Mouse (Mus musculus) G1E (cell line): ENCODE data around the gene Aaas. TPM values are rescaled to one million over a fixed set of nuclear protein-coding genes. Genes with fewer than 3 reads are reported as not detected.
"Not testable (repeated sequence)": the region's sequence is repeated elsewhere in the genome, so short reads cannot be mapped to it uniquely, and the experiment has no call there.

Experiments used
- ATAC-seq: 2 replicates; pipeline ENCODE4 v1.8.0; 2016; ENCODE audit warnings: mild to moderate bottlenecking; ENCODE audit not compliant: insufficient number of reproducible peaks, poor library complexity, low FRiP score, severe bottlenecking; ENCODE audit errors: extremely low read depth
- DNase-seq: peaks from one replicate; pipeline ENCODE4 v3.0.0; 2012; ENCODE audit warnings: low spot score
- H3K27me3 ChIP-seq: 2 replicates; pipeline ENCODE4 v1.6.1; 2012; ENCODE audit warnings: mild to moderate bottlenecking, low read length, inconsistent platforms; ENCODE audit not compliant: insufficient read depth
- H3K36me3 ChIP-seq: replicated peaks from 2 replicates; pipeline ENCODE3; 2012; ENCODE audit warnings: mild to moderate bottlenecking, inconsistent platforms
- H3K4me1 ChIP-seq: 2 replicates; pipeline ENCODE4 v1.6.1; 2012; ENCODE audit warnings: low read depth, low read length, inconsistent platforms, mixed read lengths; ENCODE audit not compliant: insufficient read depth
- H3K4me3 ChIP-seq: 2 replicates; pipeline ENCODE4 v1.5.1; 2012; ENCODE audit warnings: low read depth, mild to moderate bottlenecking, inconsistent platforms, low read length, moderate library complexity, mixed read lengths
- H3K9me3 ChIP-seq: replicated peaks from 2 replicates; pipeline ENCODE4 v1.6.1; 2012; ENCODE audit warnings: inconsistent platforms
- CTCF ChIP-seq: IDR thresholded peaks from 2 replicates; pipeline ENCODE4 v1.5.1; 2012; ENCODE audit warnings: low read depth, low read length, inconsistent platforms, mixed read lengths
- GATA1 ChIP-seq: IDR thresholded peaks from 2 replicates; pipeline ENCODE4 v1.6.1; 2012; ENCODE audit warnings: borderline replicate concordance, low read length, inconsistent platforms, mixed read lengths
- GATA2 ChIP-seq: IDR thresholded peaks from 2 replicates; pipeline ENCODE4 v1.6.1; 2012; ENCODE audit warnings: low read depth, low read length, inconsistent platforms, borderline replicate concordance
- POLR2AphosphoS5 ChIP-seq: IDR thresholded peaks from 2 replicates; pipeline ENCODE4 v1.6.1; 2012; ENCODE audit warnings: low read depth, low read length, inconsistent platforms; ENCODE audit not compliant: insufficient replicate concordance
- TAL1 ChIP-seq: conservative IDR thresholded peaks from 2 replicates; pipeline ENCODE4 v1.6.1; 2012; ENCODE audit warnings: low read depth, low read length, inconsistent platforms, mixed read lengths
- polyA plus RNA-seq: library from polyadenylated mRNA; stranded (reverse); fragments of >175 nt; gene quantifications from 2 replicates; pipeline ENCODE4 v1.2.3, GENCODE M21; 2012
- total RNA-seq, 2 experiments: library from RNA; stranded (forward) in 1 of 2; stranded (reverse) in 1 of 2; fragments of 200-1000 nt in 1 of 2; fragments of >200 nt in 1 of 2; fragmentation: Nextera tagmentation in 1 of 2; gene quantifications; 2 replicates each; pipeline ENCODE4 v1.2.3; 2014 to 2017

Aaas gene
- total and polyA plus RNA-seq, 3 experiments: 126 to 288 (median 187) TPM

- Histone ChIP-seq H3K4me1 (peaks cover 24% of the 10 kb centered on the region), H3K36me3 (peaks cover 29% of the 10 kb centered on the region), H3K4me3 (peak overlapping the region; percentile 86), H3K27me3 (peaks cover 16% of the 10 kb centered on the region), H3K9me3 (peaks cover 9% of the 10 kb centered on the region)
- no peak for DNase-seq
- TF ChIP-seq CTCF: no peak
- no peak for TF ChIP-seq GATA2
- TF ChIP-seq POLR2AphosphoS5: no peak
- no peak for TF ChIP-seq GATA1
- no peak for TF ChIP-seq TAL1
- ATAC-seq: no peak
Observed at GRCm38 (mm10) chr15:102350942-102351291, 346 bp upstream of the Aaas start.

DNA sequence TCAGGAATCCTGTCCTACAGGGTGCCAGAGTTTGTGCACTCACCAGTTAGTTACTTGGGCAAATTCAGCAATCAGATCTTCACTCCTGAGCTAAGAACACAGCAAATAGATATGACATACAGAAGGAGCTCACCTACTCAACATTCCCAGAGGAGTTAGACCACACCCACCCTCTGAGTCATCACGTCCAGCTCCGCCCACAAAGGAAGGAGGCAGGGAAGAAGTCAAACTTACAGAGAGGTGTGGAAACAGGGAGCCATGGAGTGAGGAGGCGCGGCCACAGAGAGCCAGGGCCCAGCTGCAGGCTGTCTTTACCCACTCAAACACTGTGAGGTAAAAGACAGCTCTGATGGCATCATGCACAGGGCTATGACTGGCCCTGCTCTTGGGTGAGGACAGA, 4.1 kb downstream of the Aaas start:
- Histone ChIP-seq H3K36me3 (peaks cover 73% of the 10 kb centered on the region), H3K27me3 (no peaks in the 10 kb centered on the region), H3K4me1 (peaks cover 24% of the 10 kb centered on the region), H3K4me3 (no peak overlapping the region), H3K9me3 (no peaks in the 10 kb centered on the region)
- DNase-seq (no peak), ATAC-seq (no peak)
- no peak for TF ChIP-seq POLR2AphosphoS5
- no peak for TF ChIP-seq CTCF
- TF ChIP-seq TAL1: no peak
- TF ChIP-seq GATA1: no peak
- no peak for TF ChIP-seq GATA2

DNA sequence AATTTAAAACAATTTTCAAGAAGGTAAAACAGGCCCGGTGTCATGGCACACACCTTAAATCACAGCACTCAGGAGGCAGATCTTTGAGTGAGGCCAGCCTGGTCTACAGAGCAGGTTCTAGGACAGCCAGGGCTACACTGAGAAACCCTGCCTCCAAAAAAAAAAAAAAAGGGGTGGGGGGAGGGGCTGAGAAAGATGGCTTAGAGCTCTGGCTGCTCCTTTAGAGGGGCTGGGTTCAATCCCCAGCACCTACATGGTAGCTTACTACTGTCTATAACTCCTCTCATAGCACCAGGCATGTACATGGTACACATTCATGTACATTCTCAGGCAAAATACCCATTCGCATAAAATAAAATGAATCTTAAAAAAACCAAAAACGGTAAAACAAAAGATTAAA, 6.1 kb downstream of the Aaas start:
- Histone ChIP-seq H3K27me3 (no peaks in the 10 kb centered on the region), H3K9me3 (no peaks in the 10 kb centered on the region), H3K4me1 (peaks cover 20% of the 10 kb centered on the region), H3K4me3 (no peak overlapping the region), H3K36me3 (peaks cover 86% of the 10 kb centered on the region)
- TF ChIP-seq TAL1 (no peak), POLR2AphosphoS5 (no peak), CTCF (no peak), GATA1 (no peak), GATA2 (no peak)
- DNase-seq (no peak), ATAC-seq (no peak)

DNA sequence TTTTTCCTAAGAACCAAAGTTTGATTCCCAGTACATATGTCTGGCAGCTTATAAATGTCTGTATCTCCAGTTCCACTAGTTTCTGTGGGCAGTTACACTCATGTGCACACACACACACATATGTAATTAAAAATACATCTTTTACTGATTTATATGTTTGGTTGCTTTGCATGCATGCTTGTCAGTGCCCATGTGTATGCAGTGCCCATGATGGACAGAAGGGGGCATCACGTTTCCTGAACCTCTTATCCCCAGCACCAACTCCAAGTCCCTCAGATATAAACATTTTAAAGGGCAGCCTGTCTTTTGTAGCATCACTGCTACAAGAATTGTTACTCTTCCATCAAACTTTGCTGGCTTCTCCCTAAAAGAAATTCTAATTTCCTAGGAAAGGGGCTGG, 9.0 kb downstream of the Aaas start:
- no peak for DNase-seq
- Histone ChIP-seq H3K4me1 (peaks cover 18% of the 10 kb centered on the region), H3K36me3 (peaks cover 95% of the 10 kb centered on the region), H3K9me3 (no peaks in the 10 kb centered on the region), H3K4me3 (no peak overlapping the region), H3K27me3 (no peaks in the 10 kb centered on the region)
- no peak for TF ChIP-seq POLR2AphosphoS5
- TF ChIP-seq CTCF: peak; percentile 60; the same call in 1 of the 2 replicates
- ATAC-seq: no peak

DNA sequence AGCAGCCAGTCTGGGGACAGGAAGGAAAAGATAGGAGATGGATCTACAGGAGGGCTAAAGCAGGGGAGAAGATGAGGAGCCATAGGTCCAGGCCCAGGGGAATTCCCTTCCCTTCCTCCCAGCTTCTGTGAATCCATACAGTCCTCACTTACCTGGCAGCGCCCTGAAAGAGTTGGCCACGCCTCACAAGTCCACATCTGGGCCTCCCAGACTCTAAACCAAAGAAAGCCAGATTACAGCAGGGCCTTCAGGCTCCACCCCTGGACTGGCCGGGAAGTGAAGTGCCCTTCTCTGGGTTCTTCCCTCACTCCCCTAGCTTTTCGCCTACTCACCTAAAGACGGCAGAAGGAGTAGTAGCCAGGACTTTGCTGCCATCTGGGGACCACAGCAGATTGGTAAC, 11.0 kb downstream of the Aaas start:
- H3K27me3 ChIP-seq: no peaks in the 10 kb centered on the region
- TF ChIP-seq GATA2 (no peak), CTCF (no peak), TAL1 (no peak), GATA1 (no peak), POLR2AphosphoS5 (no peak)
- peaks cover 91% of the 10 kb centered on the region for H3K36me3 ChIP-seq
- DNase-seq (no peak), ATAC-seq (no peak)
- H3K4me1 ChIP-seq: peaks cover 13% of the 10 kb centered on the region; the same call in 1 of the 2 replicates
- H3K4me3 ChIP-seq: no peak overlapping the region
- no peaks in the 10 kb centered on the region for H3K9me3 ChIP-seq

DNA sequence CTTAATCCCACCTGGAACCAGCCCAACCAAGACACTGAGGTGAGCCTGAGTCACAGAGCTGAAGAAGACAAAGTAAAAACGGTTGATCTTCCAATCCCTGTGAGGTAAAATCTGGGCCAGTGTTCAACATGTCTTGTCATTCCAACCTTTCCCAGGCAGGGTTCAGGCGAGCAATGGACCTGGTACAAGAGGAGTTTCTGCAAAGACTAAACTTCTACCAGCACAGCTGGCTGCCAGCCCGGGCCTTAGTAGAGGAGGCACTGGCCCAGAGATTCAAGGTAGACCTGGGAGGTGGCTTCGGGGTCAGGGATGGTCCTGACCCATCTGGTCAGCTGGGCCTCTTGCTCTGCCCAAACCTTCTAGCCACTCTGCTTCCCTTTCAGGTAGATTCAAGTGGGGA, 13.6 kb downstream of the Aaas start:
- ATAC-seq (no peak), DNase-seq (no peak)
- peaks cover 21% of the 10 kb centered on the region for H3K4me1 ChIP-seq
- no peak overlapping the region for H3K4me3 ChIP-seq
- no peaks in the 10 kb centered on the region for H3K9me3 ChIP-seq
- peaks cover 92% of the 10 kb centered on the region for H3K36me3 ChIP-seq
- TF ChIP-seq GATA2 (no peak), CTCF (no peak), GATA1 (no peak), TAL1 (no peak), POLR2AphosphoS5 (no peak)
- no peaks in the 10 kb centered on the region for H3K27me3 ChIP-seq

- H3K9me3 ChIP-seq, H3K4me3 ChIP-seq, ATAC-seq, H3K27me3 ChIP-seq, DNase-seq: not testable (repeated sequence)
- peaks cover 29% of the 10 kb centered on the region for H3K4me1 ChIP-seq
- peaks cover 94% of the 10 kb centered on the region for H3K36me3 ChIP-seq
Observed at GRCm38 (mm10) chr15:102335925-102336324, 14.6 kb downstream of the Aaas start.
